Mouse (Mus musculus) liver, embryonic 13.5 days (tissue): ENCODE measurements around the gene Mical3. TPM values are rescaled to one million over a fixed set of nuclear protein-coding genes. Genes with fewer than 3 reads are reported as not detected.

Source experiments
- polyA plus RNA-seq: library from polyadenylated mRNA; unstranded; fragments of >200 nt; fragmentation: Nextera tagmentation; extraction: Ambion mirVana; gene quantifications from 2 replicates; pipeline ENCODE4 v1.2.1, GENCODE M21; 2015

Mical3 gene
- polyA plus RNA-seq, 1 experiment from 2014 or later = 9.9 TPM

Other genes with a start within 250 kb of the Mical3 start
- gene Bid, start 214.1 kb downstream of the Mical3 start, polyA plus RNA-seq = 27.9 and 28.4 TPM in 2 replicates
- gene Pex26, start 52.7 kb upstream of the Mical3 start, polyA plus RNA-seq = 2.9 and 3.3 TPM in 2 replicates
- gene Tuba8, start 79.7 kb upstream of the Mical3 start, polyA plus RNA-seq = 6.7 and 7.7 TPM in 2 replicates
- gene Usp18, start 114.9 kb upstream of the Mical3 start, polyA plus RNA-seq = 6.3 and 7.1 TPM in 2 replicates
- 18.6 and 21.2 TPM in 2 replicates for gene Slc6a13, start 169.2 kb upstream of the Mical3 start, polyA plus RNA-seq
- gene Slc6a12, start 212.1 kb upstream of the Mical3 start, polyA plus RNA-seq = 1.1 and 1.4 TPM in 2 replicates